Mouse (Mus musculus) layer of hippocampus, adult 9-11 months (tissue): Measurements from ENCODE around the gene Gm20388.
A peak's percentile ranks its signal among the peaks of the same experiment; 100 is the strongest.

Source experiments
- DNase-seq: peaks from one replicate; pipeline ENCODE4 v3.0.0; 2022

Gm20388 gene

GRCm38 (mm10) chr8:122575735-122576647 lies 2665.3 kb downstream of the Gm20388 start:
- no peak for DNase-seq

- DNase-seq, result peak; percentile 93
These were observed 2666.0 kb downstream of the Gm20388 start, which contains the start of gene Aprt for GRCm38 (mm10) chr8:122576648-122577022. Gene Aprt, minus strand, starts transcription at chr8:122576909.

- no peak for DNase-seq
These were observed 2666.5 kb downstream of the Gm20388 start for GRCm38 (mm10) chr8:122577116-122577515.

DNA sequence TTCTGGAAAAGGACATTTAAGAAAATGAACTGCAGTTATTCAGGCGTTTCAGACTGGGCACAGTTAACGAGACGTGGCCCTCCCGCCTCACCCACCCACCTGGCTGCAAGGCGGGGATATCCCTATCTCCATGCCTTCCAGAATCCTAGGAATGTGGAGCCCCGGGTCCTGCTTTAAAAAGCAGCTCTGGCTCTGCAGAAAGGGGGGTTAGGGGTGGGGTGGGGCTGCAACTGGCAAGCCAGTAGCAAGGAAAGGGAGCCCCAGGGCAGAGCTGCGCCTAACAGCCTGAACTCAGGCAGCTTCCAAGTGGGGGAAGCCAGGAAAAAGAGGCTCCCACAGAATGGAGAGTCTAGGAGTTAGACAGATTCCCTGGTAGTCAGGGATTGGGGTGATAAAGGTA lies 2668.6 kb downstream of the Gm20388 start:
- DNase-seq, result no peak

DNA sequence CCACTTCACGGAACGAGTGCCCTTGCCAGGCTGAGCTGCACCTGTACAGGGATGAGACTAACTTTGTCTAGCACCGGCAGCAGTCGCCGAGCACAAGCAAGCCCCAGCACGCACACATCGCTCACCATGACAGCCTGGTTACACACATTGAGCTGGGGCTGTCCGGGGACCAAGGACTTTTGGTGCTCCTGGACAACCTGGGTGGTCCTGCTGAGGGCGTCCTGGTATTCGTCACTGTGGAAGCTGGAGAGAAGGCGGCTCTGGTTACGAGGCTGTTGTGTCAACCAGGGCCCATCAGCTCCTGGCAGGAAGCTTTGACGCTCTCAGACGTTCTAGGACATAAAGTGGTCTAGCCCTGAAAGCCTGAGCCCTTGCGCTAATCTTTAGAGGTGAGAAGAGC lies 2670.3 kb downstream of the Gm20388 start:
- no peak for DNase-seq

- DNase-seq, result no peak
These were observed 2674.3 kb downstream of the Gm20388 start for GRCm38 (mm10) chr8:122584981-122585380.

GRCm38 (mm10) chr8:122585411-122585891 lies 2674.8 kb downstream of the Gm20388 start:
- DNase-seq, result no peak

DNA sequence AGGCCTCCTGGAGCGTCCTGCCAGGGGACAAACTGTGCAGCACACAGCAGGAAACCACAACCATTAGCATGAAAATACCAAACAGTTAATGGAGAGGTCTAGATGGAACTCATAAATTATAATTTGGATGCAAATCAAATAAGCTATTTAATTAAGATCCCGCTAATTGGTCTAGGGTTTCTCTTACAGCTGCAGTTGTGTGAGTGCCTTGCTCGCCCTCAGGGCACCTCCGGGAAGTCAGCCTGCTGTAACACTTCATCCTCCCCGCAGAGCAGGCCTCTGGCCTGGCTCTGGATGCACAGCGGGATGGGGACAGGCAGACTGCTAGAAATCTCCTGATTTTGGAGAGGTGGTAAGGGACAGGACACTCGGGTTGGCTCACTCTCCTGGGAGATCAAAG lies 2675.5 kb downstream of the Gm20388 start:
- DNase-seq, result no peak

DNA sequence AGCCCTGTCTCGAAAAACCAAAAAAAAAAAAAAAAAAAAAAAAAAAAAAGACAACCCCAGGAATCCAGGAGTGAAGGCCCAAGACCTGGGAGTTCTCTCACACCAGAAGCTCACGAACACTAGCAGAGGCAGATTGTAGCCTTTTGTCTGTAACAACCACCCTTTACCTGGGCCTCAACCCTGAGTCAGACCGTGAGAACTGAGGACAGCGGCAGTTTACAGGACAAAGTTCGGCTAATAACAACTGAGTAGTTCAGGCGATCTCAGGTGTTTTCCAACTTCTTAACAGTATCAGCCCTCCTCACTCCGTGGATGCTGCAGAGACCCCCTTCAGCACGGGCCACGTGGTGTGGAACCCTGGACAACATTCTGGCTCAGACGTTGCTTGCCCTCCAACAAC lies 2676.1 kb downstream of the Gm20388 start:
- no peak for DNase-seq

- no peak for DNase-seq
These were observed 2682.6 kb downstream of the Gm20388 start for GRCm38 (mm10) chr8:122593240-122593639.

DNA sequence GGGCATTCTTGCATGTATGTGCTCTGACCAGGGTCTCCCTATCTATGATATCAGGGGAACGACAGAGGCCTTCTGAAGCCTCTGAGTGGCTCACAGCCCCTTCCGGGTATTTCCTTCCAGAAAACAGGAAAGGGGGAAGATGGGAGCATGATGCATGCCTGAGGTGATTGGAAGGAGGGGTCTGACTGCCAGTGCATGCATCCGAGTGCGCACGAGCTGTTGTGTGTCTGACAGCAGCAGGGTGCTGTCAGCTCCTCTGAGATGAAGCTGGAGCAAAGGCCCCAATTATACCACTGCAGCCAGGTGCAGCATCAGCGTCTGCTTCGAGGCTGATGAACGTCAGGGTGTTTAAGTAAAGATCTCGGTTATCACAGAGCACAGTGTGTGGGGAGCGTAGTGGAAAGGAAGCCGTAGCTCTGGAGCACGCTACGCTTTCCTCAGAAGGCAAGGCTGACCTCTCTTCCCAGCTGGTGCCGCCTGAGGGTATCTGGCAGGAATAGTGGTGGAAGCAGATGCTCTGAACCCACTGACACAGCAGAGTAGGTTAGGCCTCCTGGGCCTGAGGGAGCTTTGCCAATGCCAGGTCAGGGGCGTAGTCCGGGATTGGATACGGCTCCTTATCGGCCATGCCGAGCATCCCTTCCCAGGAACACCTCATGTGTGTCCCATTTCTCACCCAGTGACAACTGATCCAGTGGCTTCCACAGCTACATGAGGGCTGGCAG lies 2683.3 kb downstream of the Gm20388 start:
- DNase-seq, result no peak

DNA sequence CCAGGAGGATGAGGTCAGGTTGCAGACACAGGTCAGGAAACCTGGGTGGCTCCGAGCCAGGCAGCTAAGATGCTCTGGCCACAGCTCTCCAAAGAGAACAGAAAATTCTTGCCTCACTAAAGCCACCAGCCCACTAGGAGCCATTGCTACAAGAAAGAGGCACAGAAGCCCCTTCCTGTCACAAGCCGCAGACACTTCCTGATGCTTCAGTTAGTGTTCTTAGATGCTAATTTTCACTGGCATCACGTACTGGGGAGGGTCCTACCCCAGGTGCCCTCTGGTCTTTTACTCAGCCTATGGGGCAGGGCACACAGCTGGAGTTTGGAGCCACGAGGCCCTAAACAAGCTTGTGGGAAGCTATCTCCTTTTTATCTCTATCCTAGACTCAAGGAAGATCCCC lies 2685.4 kb downstream of the Gm20388 start:
- no peak for DNase-seq

- no peak for DNase-seq
These were observed 2690.0 kb downstream of the Gm20388 start for GRCm38 (mm10) chr8:122600666-122601065.

DNA sequence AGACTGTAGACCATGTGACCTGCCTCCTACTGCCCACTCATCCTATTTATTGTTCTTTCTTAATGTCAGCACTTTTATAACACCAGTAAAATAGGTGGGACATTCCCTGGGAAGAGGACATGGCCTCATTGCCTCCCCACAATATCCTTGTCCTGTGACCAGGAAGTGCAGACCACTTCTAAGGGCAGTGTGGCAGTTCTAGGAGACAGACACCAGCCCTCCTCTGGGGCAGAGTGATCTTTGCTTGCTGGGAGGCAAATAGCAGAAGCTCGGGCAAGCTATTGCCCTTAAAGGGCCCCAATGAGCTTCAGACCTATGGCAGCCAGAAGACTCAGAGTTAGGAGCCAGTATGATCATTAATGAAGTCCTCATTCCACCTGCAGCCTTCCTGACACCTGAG lies 2694.0 kb downstream of the Gm20388 start:
- DNase-seq, result no peak

- no peak for DNase-seq
These were observed 2694.7 kb downstream of the Gm20388 start for GRCm38 (mm10) chr8:122605367-122605766.

GRCm38 (mm10) chr8:122606810-122607209 lies 2696.2 kb downstream of the Gm20388 start:
- DNase-seq, result no peak

DNA sequence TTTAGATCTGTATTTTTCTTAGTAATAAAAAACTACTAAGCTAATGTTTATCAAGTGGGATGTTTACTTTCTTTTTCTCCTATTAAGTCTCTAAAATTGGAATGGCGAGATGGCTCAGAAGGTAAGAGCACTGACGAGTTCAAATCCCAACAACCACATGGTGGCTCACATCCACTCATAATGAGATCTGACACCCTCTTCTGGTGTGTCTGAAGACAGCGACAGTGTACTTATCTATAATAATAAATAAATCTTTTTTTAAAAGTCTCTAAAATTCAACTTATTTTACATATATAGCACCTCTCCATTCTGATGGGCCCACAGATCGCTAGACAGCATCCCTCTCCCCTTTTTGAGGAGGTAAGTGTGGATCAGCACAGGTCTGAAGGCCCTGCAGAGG lies 2699.6 kb downstream of the Gm20388 start:
- DNase-seq, result no peak

GRCm38 (mm10) chr8:122610612-122611277 lies 2700.1 kb downstream of the Gm20388 start:
- DNase-seq, result no peak

GRCm38 (mm10) chr8:122611295-122612133 lies 2700.9 kb downstream of the Gm20388 start, which contains the start of the genes Galns and Trappc2l:
Gene Galns, minus strand, starts transcription at chr8:122611463.
Gene Trappc2l, plus strand, starts transcription at chr8:122611640.
- DNase-seq, result peak; percentile 97

DNA sequence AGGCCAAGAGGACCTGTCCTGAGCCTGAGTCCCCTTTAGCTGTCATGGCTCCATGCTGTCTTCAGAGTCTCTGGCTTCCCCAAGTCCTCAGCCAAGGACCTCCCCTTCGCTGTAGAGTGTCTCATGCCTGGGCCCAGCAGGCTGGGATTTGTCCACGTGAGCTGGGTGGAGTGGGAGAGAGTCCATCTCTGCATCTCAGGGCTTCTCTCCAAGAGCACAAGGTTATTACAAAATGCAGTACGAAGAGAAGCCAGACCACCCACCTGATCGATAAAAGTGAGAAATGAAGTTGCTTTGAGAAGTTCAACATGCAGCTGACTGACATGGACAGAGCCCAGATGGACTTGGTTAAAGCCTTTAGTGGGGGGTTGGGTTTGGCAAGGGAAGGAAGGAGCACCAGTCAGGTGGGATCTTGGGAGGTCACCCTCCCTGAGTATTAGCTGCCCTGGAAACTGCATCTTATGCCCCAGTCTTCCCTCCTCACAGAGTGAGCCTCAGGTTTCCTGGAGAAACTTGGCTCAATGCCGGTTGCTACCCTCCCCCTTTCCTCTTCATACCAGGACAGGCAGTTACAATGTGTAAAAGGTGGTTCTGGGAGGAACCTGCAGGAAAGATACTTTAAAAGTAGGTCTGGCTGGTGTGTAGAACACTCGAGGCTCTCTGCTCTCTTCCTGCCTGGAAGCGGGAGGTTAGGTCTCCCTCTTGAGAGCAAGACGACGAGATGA lies 2705.7 kb downstream of the Gm20388 start:
- no peak for DNase-seq

- DNase-seq, result peak; percentile 38
These were observed 2707.4 kb downstream of the Gm20388 start for GRCm38 (mm10) chr8:122617947-122618546.
